Mouse (Mus musculus) heart, postnatal 10 days (tissue): Measurements from ENCODE around the gene Bcdin3d. TPM values are rescaled to one million over a fixed set of nuclear protein-coding genes. Genes with fewer than 3 reads are reported as not detected.
"Not testable (repeated sequence)": the region's sequence is repeated elsewhere in the genome, so short reads cannot be mapped to it uniquely, and the experiment has no call there.

Experiments used
- DNase-seq, 2 experiments: peaks; one replicate each; pipeline ENCODE4 v3.0.0; 2021
- intact Hi-C: fragments of 180-260 bp; cut with DNase I; formaldehyde crosslinking; loops from one replicate; pipeline ENCODE4 v1.15.1; 2025
- total RNA-seq, 2 experiments: library from RNA; stranded (reverse); gene quantifications; 2 replicates each; pipeline ENCODE4 v1.2.3; 2021

The Bcdin3d gene
- total RNA-seq, 2 experiments from 2014 or later, result 3.9 to 7.3 TPM

DNA sequence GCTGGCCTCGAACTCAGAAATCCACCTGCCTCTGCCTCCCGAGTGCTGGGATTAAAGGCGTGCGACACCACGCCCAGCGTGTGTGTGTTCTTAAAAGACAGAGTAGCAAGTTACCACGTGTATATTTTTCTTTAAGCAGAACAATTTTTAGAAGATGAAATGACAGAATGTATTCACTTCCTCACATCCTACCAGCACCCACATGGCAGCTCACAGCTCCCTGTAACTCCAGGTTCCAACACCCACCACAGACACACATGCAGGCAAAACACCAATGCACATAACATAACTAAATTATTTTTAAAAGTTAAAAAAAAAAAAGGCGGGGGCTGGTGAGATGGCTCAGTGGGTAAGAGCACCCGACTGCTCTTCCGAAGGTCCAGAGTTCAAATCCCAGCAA is 28.4 kb downstream of the Bcdin3d start:
- intact Hi-C loops, DNase-seq: not testable (repeated sequence)

DNA sequence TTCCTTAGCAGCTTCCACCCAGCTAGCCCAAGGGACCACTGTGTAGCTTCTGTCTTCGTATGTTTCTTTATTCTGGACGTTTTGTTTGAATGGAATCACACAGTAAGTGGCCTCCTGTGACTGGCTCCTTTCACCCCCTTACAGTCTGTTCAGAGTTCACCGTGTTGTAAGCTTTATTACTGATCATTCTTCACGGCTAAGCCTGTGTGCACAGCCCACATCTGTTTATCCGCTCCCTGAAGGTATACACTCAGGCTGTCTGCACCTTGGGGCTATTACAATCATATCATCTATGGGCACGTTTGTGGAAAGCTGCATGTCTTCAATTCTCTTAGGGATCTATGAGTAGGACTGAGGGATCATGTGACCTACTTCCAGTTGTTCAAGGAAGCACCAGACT is 29.0 kb downstream of the Bcdin3d start:
- DNase-seq, result no peak
- intact Hi-C loops, result no loop called here

GRCm38 (mm10) chr15:99442358-99442757 is 32.2 kb downstream of the Bcdin3d start:
- intact Hi-C loops, result no loop called here
- DNase-seq, result no peak

- intact Hi-C loops, result no loop called here
Measured at GRCm38 (mm10) chr15:99440816-99441457, 33.6 kb downstream of the Bcdin3d start.

DNA sequence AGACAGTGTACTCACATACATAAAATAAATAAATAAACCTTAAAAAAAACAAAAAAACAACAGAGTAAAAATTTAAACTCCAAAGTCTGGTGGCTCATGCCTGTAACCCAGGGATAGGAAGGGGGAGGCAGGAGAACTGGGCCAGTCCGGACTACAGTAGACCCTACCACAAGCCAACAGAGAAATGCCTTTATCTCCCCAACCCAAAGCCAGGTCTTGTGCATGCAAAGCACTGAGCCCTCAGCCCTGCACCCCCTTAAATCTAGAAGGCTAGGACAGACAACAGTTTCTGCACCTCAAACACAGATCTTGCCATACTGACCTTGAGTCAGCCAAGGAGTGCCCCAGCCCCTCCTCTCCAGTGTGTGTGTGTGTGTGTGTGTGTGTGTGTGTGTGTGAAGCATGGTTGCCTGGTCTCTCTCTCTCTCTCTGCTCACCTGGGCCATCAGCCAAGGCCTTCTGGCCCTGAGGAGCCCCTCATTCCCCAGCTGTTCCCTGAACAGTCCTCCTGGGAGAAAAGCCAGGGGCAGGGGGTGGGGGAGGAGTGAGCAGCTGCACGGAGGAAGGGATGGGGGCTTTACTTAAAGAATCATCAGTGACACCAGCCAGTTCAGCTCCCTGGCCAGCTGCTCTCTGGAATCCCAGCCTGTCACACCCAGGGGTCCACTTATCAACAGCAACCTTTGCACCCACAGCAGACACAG is 34.3 kb downstream of the Bcdin3d start:
- peak; percentile 82 to 83 for DNase-seq

More at GRCm38 (mm10) chr15:99440816-99441457, 33.6 kb downstream of the Bcdin3d start:
- peak in 1 of 2 experiments; percentile 63 for DNase-seq

GRCm38 (mm10) chr15:99438966-99439698 is 35.4 kb downstream of the Bcdin3d start:
- intact Hi-C loops, result loop anchor here (1.0 kb wide), 1 partner anchor 12 kb away; no protein-coding TSS in a partner anchor
- DNase-seq, result no peak

More for the DNA sequence above, 34.3 kb downstream of the Bcdin3d start:
- intact Hi-C loops, result no loop called here

DNA sequence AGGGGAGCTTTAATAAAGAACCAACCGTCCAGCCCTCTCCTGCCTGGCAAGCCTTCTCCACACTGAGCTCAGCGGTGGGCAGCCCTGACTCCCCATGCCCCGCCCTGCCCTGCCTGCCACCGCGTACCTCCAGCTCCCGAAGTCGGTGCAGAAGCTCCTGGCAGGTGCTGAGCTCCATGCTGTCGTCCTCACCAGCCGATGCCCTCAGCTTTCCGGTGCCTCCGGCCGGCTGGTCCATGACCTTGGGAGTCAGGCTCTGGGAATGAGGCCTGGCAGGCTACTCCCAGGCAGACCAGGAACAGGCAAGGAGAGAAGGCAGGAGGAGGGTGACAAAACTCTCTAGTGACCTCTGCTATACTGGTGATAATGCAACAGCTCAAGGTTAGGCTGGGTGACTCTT is 40.6 kb downstream of the Bcdin3d start:
- no peak for DNase-seq
- intact Hi-C loops, result no loop called here

DNA sequence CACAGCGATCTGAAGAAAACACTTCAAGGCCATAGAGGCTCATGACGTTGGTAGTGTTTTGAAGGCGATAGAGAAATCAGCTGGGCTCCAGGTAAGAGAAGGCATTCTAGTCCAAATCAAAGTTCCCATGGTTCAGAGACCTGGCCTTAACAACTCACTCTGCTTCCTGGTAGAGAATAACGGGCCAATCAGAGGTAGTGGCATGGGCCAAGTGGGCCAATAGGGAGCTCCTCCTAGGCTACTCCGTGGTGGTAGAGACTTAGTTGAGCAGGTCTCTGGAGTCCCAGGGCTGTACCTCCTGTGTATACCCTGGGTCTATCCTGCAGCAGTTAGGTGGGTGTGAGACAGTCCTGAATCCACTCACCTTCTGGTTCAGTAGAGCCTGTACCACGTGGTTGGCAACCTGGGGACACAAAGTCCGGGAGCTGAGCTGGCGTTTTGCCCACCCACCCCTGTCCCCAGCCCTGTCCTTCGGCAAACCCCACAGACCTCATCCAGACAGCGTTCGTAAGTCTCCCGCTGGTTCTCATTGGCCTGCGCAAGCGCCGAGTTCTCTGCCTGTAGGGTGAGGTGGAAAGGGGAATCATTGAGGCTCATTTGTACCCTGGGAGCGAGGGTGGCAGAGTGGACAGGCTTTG is 41.3 kb downstream of the Bcdin3d start:
- intact Hi-C loops, result no loop called here
- DNase-seq, result no peak

GRCm38 (mm10) chr15:99431967-99432366 is 42.6 kb downstream of the Bcdin3d start:
- intact Hi-C loops, result no loop called here
- DNase-seq, result peak in 1 of 2 experiments; percentile 41

DNA sequence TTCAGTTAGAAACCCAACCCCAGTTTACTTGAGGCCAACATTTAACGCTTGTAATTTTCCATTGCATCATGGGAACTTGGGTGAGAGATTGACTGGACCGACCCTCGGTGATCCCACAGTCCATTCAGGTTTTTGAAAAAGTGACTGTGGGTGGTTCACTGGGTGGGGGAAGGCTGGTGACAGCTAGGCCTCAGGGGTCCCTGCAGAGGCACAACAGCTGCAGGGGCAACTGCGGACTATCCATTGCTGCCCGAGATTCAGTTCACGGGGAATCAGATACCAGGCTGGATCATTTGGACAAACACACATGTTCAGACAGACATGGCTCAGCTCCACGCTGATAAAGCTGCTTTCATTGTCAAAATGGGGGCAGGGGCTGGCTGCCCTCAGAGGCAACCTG is 43.0 kb downstream of the Bcdin3d start:
- intact Hi-C loops, result no loop called here
- no peak for DNase-seq

GRCm38 (mm10) chr15:99431063-99431462 is 43.5 kb downstream of the Bcdin3d start:
- no peak for DNase-seq
- intact Hi-C loops, result no loop called here

DNA sequence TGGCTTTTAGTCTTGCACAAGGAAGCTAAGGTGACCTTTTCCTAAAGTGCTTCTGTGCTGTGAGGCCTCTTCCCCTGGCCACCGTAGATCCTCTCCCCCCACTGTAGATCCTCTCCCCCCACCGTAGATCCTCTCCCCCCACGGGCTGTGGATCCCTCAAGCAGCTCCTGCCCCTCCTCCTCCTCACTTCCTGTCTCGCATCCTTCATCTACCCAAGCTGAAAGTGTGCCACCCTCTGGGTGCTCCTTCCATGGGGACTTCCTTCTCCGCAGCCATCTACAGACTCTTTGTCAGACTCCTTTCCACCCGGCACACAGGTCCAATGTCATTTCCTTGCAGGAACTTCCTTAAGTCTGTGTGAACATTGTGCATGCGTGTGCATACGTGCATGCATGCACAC is 44.1 kb downstream of the Bcdin3d start:
- intact Hi-C loops, result no loop called here
- DNase-seq, result no peak

- intact Hi-C loops, result no loop called here
- DNase-seq, result no peak
Measured at GRCm38 (mm10) chr15:99423884-99424283, 50.6 kb downstream of the Bcdin3d start.

- intact Hi-C loops, result no loop called here
- DNase-seq, result no peak
Measured at GRCm38 (mm10) chr15:99423131-99423530, 51.4 kb downstream of the Bcdin3d start.

DNA sequence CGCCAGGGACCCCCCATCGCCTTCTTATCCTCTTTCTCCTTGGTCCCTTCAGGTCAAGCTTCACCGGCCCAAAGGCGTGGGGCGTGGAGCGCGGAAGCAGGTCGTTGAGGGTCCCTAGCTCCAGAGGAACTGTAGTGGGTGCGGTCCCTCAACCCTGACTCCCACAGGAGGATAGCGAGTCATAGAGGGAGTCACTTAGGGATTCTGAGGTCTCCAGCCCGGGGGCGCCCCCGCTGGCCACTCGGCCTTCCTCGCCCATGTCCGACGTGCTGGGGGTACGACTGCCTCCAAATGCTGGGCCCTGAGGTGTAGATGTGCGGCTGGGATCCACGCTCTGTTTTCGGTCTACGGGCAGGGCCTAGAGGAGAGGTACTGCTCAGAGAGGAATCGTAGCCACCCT is 52.0 kb downstream of the Bcdin3d start:
- intact Hi-C loops, result no loop called here
- DNase-seq, result no peak

DNA sequence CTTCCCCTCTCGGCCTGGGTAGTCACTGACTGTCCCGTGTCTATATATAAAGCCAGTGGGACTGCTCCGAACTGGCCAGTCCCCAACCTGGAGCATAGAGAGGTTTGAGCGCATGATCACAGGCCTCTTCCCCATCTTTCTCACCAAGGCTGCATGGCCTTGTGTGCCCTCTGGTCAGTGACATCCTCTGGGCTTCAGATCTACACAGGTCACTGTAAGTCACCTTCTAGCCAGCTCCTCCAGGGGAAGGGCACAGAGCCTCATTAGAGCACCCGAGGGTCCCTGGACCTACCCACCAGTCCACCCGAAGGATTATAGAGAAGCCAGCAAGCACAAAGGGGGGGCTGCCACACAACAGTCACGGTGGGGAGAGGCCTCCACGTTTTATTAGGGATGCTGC is 52.9 kb downstream of the Bcdin3d start:
- DNase-seq, result no peak
- intact Hi-C loops, result loop anchor here (2.0 kb wide), 1 partner anchor 35 kb away; the partner anchor contains the start of gene Nckap5l

- intact Hi-C loops, result loop anchor here (2.0 kb wide), 1 partner anchor 36 kb away; the partner anchor contains the start of gene Nckap5l
Measured at GRCm38 (mm10) chr15:99421152-99421551, 53.4 kb downstream of the Bcdin3d start.

DNA sequence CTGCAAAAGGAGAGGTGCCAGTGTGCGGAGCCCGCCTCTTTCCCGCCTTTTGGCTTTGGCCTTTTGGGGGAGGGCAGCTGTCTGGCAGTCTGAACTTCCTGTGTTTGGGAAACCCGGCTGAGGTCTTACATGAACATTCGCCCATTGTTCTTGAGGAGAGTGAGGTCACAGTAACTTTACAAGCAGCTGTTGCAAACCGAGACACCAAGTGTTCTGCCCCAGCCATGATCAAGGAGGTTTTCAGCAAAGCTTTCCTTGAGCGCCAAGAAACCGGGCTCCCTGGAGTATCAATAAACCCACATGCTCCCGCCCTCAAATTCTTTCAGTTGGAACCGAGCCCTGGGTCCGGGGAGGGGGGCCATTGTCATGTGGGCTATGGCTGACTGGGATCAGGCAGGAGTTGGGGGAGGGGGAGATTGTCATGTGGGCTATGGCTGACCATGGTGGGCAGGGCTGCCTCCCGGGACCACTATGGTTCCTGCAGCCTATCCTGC is 54.0 kb downstream of the Bcdin3d start:
- intact Hi-C loops, result loop anchor here (2.0 kb wide), 1 partner anchor 36 kb away; the partner anchor contains the start of gene Nckap5l
- peak; percentile 91 to 93 for DNase-seq

More at GRCm38 (mm10) chr15:99421152-99421551, 53.4 kb downstream of the Bcdin3d start:
- peak in 1 of 2 experiments; percentile 39 for DNase-seq

DNA sequence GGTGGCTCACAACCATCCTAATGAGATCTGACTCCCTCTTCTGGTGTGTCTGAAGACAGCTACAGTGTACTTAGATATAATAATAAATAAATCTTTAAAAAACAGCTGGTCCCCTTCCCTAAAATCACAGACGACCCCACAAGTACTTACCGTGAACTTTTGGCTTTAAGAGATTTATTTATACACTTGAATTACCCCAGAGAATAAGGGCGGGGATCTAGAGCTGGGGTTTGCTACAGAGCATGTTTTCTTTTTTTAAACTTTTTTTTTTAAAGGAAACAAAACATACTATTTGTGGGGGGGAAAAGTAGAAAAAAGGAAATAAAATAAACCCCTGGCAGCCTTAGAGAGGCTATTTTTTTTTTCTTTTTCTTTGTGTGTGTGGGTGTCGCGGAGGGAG is 54.4 kb downstream of the Bcdin3d start:
- DNase-seq, result no peak
- intact Hi-C loops, result loop anchor here (2.0 kb wide), 1 partner anchor 37 kb away; the partner anchor contains the start of gene Nckap5l
